Mouse (Mus musculus): ENCODE measurements around the gene Opcml. TPM values are rescaled to one million over a fixed set of nuclear protein-coding genes. Genes with fewer than 3 reads are reported as not detected.

Opcml gene
- polyA plus RNA-seq, 1 experiment from 2014 or later = 7.6 TPM

DNA sequence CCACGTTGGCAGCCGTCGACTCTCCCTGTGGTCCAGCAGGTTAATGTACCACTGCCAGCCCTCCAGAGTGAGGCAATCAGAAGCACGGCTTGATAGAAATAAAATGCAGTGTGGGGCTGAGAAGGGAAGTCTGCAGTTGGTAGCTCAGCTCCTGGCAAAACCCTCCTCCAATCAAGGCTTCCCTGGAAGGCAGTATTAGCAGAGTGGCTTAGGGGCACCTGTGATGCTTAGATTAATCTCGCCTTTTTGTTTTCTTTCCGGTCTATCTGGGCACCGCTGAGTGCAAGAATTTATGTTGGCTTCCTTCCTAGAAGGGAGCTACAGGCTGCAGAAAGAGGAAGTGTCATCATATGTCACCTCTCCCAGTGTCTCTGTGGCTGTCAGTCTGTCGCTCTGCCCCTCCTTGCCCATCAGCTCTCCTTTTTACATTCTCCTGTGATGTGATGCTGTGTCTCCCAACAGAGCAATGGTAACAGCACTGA, 778.5 kb downstream of the Opcml start:
- no peaks in the 10 kb centered on the region for H3K36me3 ChIP-seq (ENCODE audit: control insufficient read depth, insufficient read depth, low read length)
- ATAC-seq (ENCODE audit: insufficient number of reproducible peaks, insufficient read depth, low FRiP score, low read depth) = no peak
- no peaks in the 10 kb centered on the region for H3K4me1 ChIP-seq (ENCODE audit: control insufficient read depth, insufficient read depth, low read length)
- H3K27ac ChIP-seq (ENCODE audit: low read length) = no peak overlapping the region
- H3K9me3 ChIP-seq (ENCODE audit: control insufficient read depth, low read depth, low read length) = no peaks in the 10 kb centered on the region
- WGBS = 28% methylated on average over 8 of the region's 8 CpGs
- no peaks in the 10 kb centered on the region for H3K27me3 ChIP-seq (ENCODE audit: control insufficient read depth, insufficient read depth, low read length)
- H3K4me3 ChIP-seq (ENCODE audit: low read depth, low read length) = no peak overlapping the region
- H3K4me2 ChIP-seq (replicated peaks; ENCODE audit: low read depth, low read length) = no peak overlapping the region
- H3K9ac ChIP-seq (replicated peaks; ENCODE audit: low read depth, low read length) = no peak overlapping the region

DNA sequence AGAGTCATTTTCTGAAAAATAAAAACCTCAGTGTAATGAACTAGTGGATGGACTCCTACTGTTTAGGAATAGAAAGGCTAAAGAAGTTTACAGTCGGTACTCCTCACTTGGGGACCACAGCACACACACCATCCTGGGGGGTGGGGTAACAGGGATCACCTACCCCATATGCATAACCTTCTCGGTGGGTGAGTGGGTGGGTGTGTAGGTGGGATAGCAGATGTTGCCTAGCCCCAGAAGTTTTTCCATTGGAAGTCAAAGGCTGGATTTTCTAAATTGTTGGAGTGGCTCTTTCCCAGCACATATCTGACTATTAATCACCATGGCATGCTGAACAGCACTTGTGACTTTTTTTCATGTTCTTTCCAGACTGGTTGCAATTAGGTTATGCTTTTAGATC, 779.2 kb downstream of the Opcml start:
- no peaks in the 10 kb centered on the region for H3K36me3 ChIP-seq (ENCODE audit: control insufficient read depth, insufficient read depth, low read length)
- no peak for ATAC-seq (ENCODE audit: insufficient number of reproducible peaks, insufficient read depth, low FRiP score, low read depth)
- no peak overlapping the region for H3K4me3 ChIP-seq (ENCODE audit: low read depth, low read length)
- no peaks in the 10 kb centered on the region for H3K4me1 ChIP-seq (ENCODE audit: control insufficient read depth, insufficient read depth, low read length)
- H3K27me3 ChIP-seq (ENCODE audit: control insufficient read depth, insufficient read depth, low read length) = no peaks in the 10 kb centered on the region
- 41% methylated on average over 2 of the region's 2 CpGs for WGBS
- no peaks in the 10 kb centered on the region for H3K9me3 ChIP-seq (ENCODE audit: control insufficient read depth, low read depth, low read length)
- no peak overlapping the region for H3K27ac ChIP-seq (ENCODE audit: low read length)
- H3K9ac ChIP-seq (replicated peaks; ENCODE audit: low read depth, low read length) = no peak overlapping the region
- H3K4me2 ChIP-seq (replicated peaks; ENCODE audit: low read depth, low read length) = no peak overlapping the region

DNA sequence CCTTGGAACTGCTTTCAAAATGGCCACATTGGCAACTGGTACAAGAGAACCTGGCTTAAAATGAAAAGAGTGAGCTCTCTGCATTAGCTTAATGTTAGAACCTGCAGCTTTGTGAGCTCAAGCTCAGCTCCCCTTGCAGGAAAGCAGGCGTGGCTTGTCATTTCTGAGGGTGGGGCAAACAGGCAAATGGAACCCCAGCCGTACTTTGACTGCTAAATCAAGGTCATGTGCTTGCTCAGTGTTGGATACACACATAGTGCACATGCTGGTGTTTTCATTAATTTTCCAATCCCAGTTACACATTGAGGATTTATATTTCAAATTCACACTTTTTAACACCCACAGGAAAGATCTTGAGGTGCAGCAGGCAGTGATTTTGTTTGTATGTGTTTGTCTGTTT, 781.1 kb downstream of the Opcml start:
- Histone ChIP-seq H3K4me1 (ENCODE audit: control insufficient read depth, insufficient read depth, low read length) (no peaks in the 10 kb centered on the region), H3K9ac (replicated peaks; ENCODE audit: low read depth, low read length) (no peak overlapping the region), H3K9me3 (ENCODE audit: control insufficient read depth, low read depth, low read length) (no peaks in the 10 kb centered on the region), H3K36me3 (ENCODE audit: control insufficient read depth, insufficient read depth, low read length) (no peaks in the 10 kb centered on the region), H3K27me3 (ENCODE audit: control insufficient read depth, insufficient read depth, low read length) (no peaks in the 10 kb centered on the region), H3K4me2 (replicated peaks; ENCODE audit: low read depth, low read length) (no peak overlapping the region), H3K4me3 (ENCODE audit: low read depth, low read length) (no peak overlapping the region), H3K27ac (ENCODE audit: low read length) (no peak overlapping the region)
- 52% methylated on average over 2 of the region's 2 CpGs for WGBS
- no peak for ATAC-seq (ENCODE audit: insufficient number of reproducible peaks, insufficient read depth, low FRiP score, low read depth)

DNA sequence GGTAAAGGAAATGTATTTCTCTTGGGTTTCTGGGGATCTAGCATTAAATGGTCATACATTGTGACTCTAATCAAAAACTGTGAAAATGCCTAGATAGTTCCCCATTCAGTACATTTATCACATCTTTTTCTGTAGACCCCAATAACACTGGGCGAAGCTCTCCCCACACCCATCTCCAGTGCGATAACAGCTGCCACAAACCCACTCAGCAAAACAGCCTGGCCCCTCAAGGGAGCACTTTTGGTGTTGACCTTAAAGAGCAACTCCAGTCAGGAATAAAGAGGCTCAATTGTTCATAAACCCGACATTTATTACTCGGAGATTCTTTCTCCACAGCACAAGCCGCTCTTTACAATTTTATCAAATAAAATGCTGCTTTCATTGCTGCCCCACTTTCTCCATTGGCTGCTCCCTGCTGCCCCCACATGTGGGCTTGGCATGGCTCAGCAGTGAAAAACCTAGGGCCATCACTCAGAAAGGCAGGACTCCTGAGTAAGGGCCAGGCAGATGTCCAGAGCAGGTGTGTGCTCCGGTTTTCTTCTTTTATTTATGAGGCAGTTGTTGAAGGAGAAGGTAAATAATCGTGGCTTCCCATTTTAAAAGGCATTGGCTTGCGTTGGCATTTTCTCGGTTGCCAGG, 781.7 kb downstream of the Opcml start:
- Histone ChIP-seq H3K9me3 (ENCODE audit: control insufficient read depth, low read depth, low read length) (no peaks in the 10 kb centered on the region), H3K4me3 (ENCODE audit: low read depth, low read length) (no peak overlapping the region), H3K4me1 (ENCODE audit: control insufficient read depth, insufficient read depth, low read length) (no peaks in the 10 kb centered on the region), H3K9ac (replicated peaks; ENCODE audit: low read depth, low read length) (no peak overlapping the region), H3K27me3 (ENCODE audit: control insufficient read depth, insufficient read depth, low read length) (no peaks in the 10 kb centered on the region), H3K27ac (ENCODE audit: low read length) (no peak overlapping the region), H3K4me2 (replicated peaks; ENCODE audit: low read depth, low read length) (no peak overlapping the region), H3K36me3 (ENCODE audit: control insufficient read depth, insufficient read depth, low read length) (no peaks in the 10 kb centered on the region)
- 68% methylated on average over 9 of the region's 9 CpGs for WGBS
- ATAC-seq (ENCODE audit: insufficient number of reproducible peaks, insufficient read depth, low FRiP score, low read depth) = no peak

DNA sequence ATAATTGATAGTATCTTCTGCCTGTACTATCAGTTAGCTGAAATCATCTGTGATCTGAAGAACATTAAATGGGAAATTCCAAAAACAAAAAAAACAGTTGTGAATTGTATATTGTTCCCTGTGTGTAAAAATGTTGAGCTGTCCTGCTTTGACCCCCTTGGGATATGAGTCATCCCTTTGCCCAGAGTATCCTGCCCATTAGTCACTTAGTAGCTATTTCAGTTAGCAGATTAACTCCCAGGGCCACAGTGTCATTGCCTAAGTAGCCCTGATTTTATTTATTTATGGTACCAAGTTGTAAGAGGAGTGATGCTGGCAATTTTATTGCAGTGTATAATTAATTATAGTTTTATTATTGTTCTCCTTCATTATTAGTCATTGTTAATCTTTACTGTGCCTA, 788.2 kb downstream of the Opcml start:
- ATAC-seq (ENCODE audit: insufficient number of reproducible peaks, insufficient read depth, low FRiP score, low read depth) = no peak
- no peaks in the 10 kb centered on the region for H3K4me1 ChIP-seq (ENCODE audit: control insufficient read depth, insufficient read depth, low read length)
- no peaks in the 10 kb centered on the region for H3K27me3 ChIP-seq (ENCODE audit: control insufficient read depth, insufficient read depth, low read length)
- H3K9ac ChIP-seq (replicated peaks; ENCODE audit: low read depth, low read length) = no peak overlapping the region
- no peak overlapping the region for H3K4me3 ChIP-seq (ENCODE audit: low read depth, low read length)
- H3K36me3 ChIP-seq (ENCODE audit: control insufficient read depth, insufficient read depth, low read length) = no peaks in the 10 kb centered on the region
- no peaks in the 10 kb centered on the region for H3K9me3 ChIP-seq (ENCODE audit: control insufficient read depth, low read depth, low read length)
- H3K27ac ChIP-seq (ENCODE audit: low read length) = no peak overlapping the region
- H3K4me2 ChIP-seq (replicated peaks; ENCODE audit: low read depth, low read length) = no peak overlapping the region

DNA sequence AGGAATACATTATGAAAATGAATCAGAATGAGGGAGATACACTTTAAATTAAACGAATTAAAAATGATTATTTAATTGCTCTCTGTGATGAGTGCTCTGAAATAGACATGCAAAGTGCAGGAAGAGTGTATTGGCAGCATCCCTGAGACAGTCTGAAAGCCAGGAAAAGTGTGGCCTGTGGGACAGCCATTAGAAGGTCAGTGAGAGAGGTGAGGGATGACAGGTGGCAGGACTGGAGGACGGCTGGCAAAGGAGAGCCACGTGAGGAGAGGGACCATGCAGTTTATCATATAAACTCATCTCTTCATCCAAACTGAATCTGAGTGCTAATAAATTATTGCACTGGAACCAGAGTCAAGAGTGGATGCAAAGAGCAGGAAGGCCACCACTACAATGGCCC, 796.7 kb downstream of the Opcml start:
- ATAC-seq (ENCODE audit: insufficient number of reproducible peaks, insufficient read depth, low FRiP score, low read depth) = no peak
- no peaks in the 10 kb centered on the region for H3K4me1 ChIP-seq (ENCODE audit: control insufficient read depth, insufficient read depth, low read length)
- H3K27me3 ChIP-seq (ENCODE audit: control insufficient read depth, insufficient read depth, low read length) = no peaks in the 10 kb centered on the region
- WGBS = 58% methylated on average over 3 of the region's 3 CpGs
- H3K9me3 ChIP-seq (ENCODE audit: control insufficient read depth, low read depth, low read length) = no peaks in the 10 kb centered on the region
- no peak overlapping the region for H3K9ac ChIP-seq (replicated peaks; ENCODE audit: low read depth, low read length)
- H3K4me3 ChIP-seq (ENCODE audit: low read depth, low read length) = no peak overlapping the region
- H3K36me3 ChIP-seq (ENCODE audit: control insufficient read depth, insufficient read depth, low read length) = no peaks in the 10 kb centered on the region
- no peak overlapping the region for H3K27ac ChIP-seq (ENCODE audit: low read length)
- no peak overlapping the region for H3K4me2 ChIP-seq (replicated peaks; ENCODE audit: low read depth, low read length)

DNA sequence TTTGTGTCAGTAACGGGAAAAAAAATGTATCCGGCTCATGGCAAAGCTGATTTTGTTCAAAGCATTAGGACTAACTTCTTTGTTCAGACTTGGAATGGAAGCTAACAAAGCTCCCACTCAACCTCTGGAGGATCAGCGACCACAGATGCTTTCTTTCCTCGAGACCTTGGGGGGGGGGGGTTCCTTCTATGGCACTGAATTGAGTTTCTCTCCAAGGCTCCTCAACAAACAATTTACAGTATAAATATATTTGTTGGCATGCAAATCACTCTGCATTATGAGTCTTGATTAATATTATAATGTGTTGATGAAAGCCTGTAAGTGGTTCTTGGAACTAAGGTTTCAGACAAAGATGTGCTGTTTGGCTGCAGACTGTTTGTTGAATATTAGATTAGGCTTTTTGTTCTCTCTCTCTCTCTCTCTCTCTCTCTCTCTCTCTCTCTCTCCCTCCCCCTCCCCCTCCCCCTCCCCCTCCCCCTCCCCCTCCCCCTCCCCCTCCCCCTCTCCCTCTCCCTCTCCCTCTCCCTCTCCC, 797.3 kb downstream of the Opcml start:
- H3K36me3 ChIP-seq (ENCODE audit: control insufficient read depth, insufficient read depth, low read length) = no peaks in the 10 kb centered on the region
- H3K4me3 ChIP-seq (ENCODE audit: low read depth, low read length) = no peak overlapping the region
- no peaks in the 10 kb centered on the region for H3K27me3 ChIP-seq (ENCODE audit: control insufficient read depth, insufficient read depth, low read length)
- H3K4me1 ChIP-seq (ENCODE audit: control insufficient read depth, insufficient read depth, low read length) = no peaks in the 10 kb centered on the region
- WGBS = 84% methylated on average over 4 of the region's 4 CpGs
- H3K27ac ChIP-seq (ENCODE audit: low read length) = no peak overlapping the region
- no peaks in the 10 kb centered on the region for H3K9me3 ChIP-seq (ENCODE audit: control insufficient read depth, low read depth, low read length)
- H3K4me2 ChIP-seq (replicated peaks; ENCODE audit: low read depth, low read length) = no peak overlapping the region
- no peak overlapping the region for H3K9ac ChIP-seq (replicated peaks; ENCODE audit: low read depth, low read length)
- no peak for ATAC-seq (ENCODE audit: insufficient number of reproducible peaks, insufficient read depth, low FRiP score, low read depth)

DNA sequence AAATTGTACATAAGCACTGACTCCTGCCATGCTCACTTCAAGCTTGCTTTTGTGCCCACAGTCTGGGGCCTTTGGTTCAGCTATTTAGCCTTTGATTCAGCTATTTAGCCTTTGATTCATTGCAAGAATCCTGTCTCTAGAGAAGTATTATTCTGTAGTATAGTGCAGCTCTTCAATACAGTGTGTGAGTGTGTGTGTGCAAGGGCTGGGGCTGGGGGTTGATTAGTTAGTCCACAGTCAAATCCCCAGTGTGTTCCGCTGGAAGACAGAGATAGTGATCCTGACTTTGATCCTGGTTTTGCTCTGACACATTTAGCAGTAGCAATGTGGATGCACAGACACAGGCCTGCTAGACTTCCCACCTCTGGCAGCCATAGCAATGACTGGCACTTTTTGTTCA, 797.9 kb downstream of the Opcml start:
- no peak for ATAC-seq (ENCODE audit: insufficient number of reproducible peaks, insufficient read depth, low FRiP score, low read depth)
- H3K9ac ChIP-seq (replicated peaks; ENCODE audit: low read depth, low read length) = no peak overlapping the region
- H3K4me2 ChIP-seq (replicated peaks; ENCODE audit: low read depth, low read length) = no peak overlapping the region
- no peaks in the 10 kb centered on the region for H3K36me3 ChIP-seq (ENCODE audit: control insufficient read depth, insufficient read depth, low read length)
- H3K4me3 ChIP-seq (ENCODE audit: low read depth, low read length) = no peak overlapping the region
- H3K9me3 ChIP-seq (ENCODE audit: control insufficient read depth, low read depth, low read length) = no peaks in the 10 kb centered on the region
- H3K27me3 ChIP-seq (ENCODE audit: control insufficient read depth, insufficient read depth, low read length) = no peaks in the 10 kb centered on the region
- H3K27ac ChIP-seq (ENCODE audit: low read length) = no peak overlapping the region
- 88% methylated on average over 1 of the region's 1 CpGs for WGBS
- no peaks in the 10 kb centered on the region for H3K4me1 ChIP-seq (ENCODE audit: control insufficient read depth, insufficient read depth, low read length)

DNA sequence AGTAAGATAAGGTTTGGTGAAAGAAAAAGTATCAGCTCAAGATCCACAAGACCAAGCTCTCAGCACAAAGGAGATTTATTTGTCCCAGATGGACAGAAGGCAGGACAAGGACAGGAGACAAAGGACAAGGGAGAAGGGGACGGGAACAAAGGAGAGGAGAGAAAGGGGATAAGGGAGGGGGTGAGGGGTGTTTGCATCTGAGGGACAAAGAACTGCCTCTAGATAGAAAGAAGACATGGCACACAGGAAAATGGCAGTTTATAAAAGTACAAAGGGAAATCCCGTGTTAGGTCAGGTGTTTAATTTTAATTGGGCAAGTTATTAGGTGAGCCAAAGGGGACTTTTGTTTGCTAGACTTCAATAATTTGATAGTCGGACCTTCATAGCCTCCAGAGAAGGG, 801.6 kb downstream of the Opcml start:
- Histone ChIP-seq H3K36me3 (ENCODE audit: control insufficient read depth, insufficient read depth, low read length) (no peaks in the 10 kb centered on the region), H3K27me3 (ENCODE audit: control insufficient read depth, insufficient read depth, low read length) (no peaks in the 10 kb centered on the region), H3K9ac (replicated peaks; ENCODE audit: low read depth, low read length) (no peak overlapping the region), H3K4me1 (ENCODE audit: control insufficient read depth, insufficient read depth, low read length) (no peaks in the 10 kb centered on the region), H3K4me3 (ENCODE audit: low read depth, low read length) (no peak overlapping the region), H3K27ac (ENCODE audit: low read length) (no peak overlapping the region), H3K4me2 (replicated peaks; ENCODE audit: low read depth, low read length) (no peak overlapping the region), H3K9me3 (ENCODE audit: control insufficient read depth, low read depth, low read length) (no peaks in the 10 kb centered on the region)
- no peak for ATAC-seq (ENCODE audit: insufficient number of reproducible peaks, insufficient read depth, low FRiP score, low read depth)
- 59% methylated on average over 3 of the region's 3 CpGs for WGBS

Data from stomach, embryonic 14.5 days (tissue).